Mouse (Mus musculus) R1 (cell line): Measurements from ENCODE around the gene Magi2.

Experiments
- DNase-seq: peaks from one replicate; pipeline ENCODE4 v3.0.0-alpha.2; 2018; ENCODE audit warnings: low read depth, low spot score

Gene Magi2

GRCm38 (mm10) chr5:20653425-20654185 lies 1426.8 kb downstream of the Magi2 start:
- DNase-seq, result peak; percentile 32

- no peak for DNase-seq
Observed at GRCm38 (mm10) chr5:20654766-20655472, 1428.1 kb downstream of the Magi2 start.

- no peak for DNase-seq
Observed at GRCm38 (mm10) chr5:20657056-20657455, 1430.2 kb downstream of the Magi2 start.

GRCm38 (mm10) chr5:20667601-20668000 lies 1440.8 kb downstream of the Magi2 start:
- no peak for DNase-seq

- DNase-seq, result no peak
Observed at GRCm38 (mm10) chr5:20668736-20669355, 1442.0 kb downstream of the Magi2 start.

- DNase-seq, result no peak
Observed at GRCm38 (mm10) chr5:20669456-20669855, 1442.6 kb downstream of the Magi2 start.

- DNase-seq, result no peak
Observed at GRCm38 (mm10) chr5:20671826-20672225, 1445.0 kb downstream of the Magi2 start.

GRCm38 (mm10) chr5:20674523-20674922 lies 1447.7 kb downstream of the Magi2 start:
- peak; percentile 58 for DNase-seq

GRCm38 (mm10) chr5:20675163-20675665 lies 1448.4 kb downstream of the Magi2 start:
- DNase-seq, result peak; percentile 52

- peak; percentile 93 for DNase-seq
Observed at GRCm38 (mm10) chr5:20676193-20676871, 1449.5 kb downstream of the Magi2 start.

GRCm38 (mm10) chr5:20677246-20677645 lies 1450.4 kb downstream of the Magi2 start:
- peak; percentile 96 for DNase-seq

- DNase-seq, result peak; percentile 90
Observed at GRCm38 (mm10) chr5:20678573-20678972, 1451.7 kb downstream of the Magi2 start.

GRCm38 (mm10) chr5:20679920-20680319 lies 1453.1 kb downstream of the Magi2 start:
- peak; percentile 60 for DNase-seq

GRCm38 (mm10) chr5:20680833-20681530 lies 1454.1 kb downstream of the Magi2 start:
- DNase-seq, result peak; percentile 30

GRCm38 (mm10) chr5:20681660-20682059 lies 1454.8 kb downstream of the Magi2 start:
- DNase-seq, result no peak

GRCm38 (mm10) chr5:20682208-20682607 lies 1455.4 kb downstream of the Magi2 start:
- DNase-seq, result no peak

- DNase-seq, result no peak
Observed at GRCm38 (mm10) chr5:20684112-20684511, 1457.3 kb downstream of the Magi2 start.

GRCm38 (mm10) chr5:20692230-20692629 lies 1465.4 kb downstream of the Magi2 start:
- DNase-seq, result peak; percentile 94

GRCm38 (mm10) chr5:20699116-20699515 lies 1472.3 kb downstream of the Magi2 start:
- no peak for DNase-seq

- DNase-seq, result peak; percentile 98
Observed at GRCm38 (mm10) chr5:20701483-20702421, 1474.9 kb downstream of the Magi2 start.
